Mouse (Mus musculus) brain, embryonic 14.5 days (tissue): ENCODE data around the gene Kcne4.

Experiments
- CTCF ChIP-seq: fragments of 200-500 bp; IDR thresholded peaks from 2 replicates; pipeline ENCODE4 v1.5.1; 2012; ENCODE audit warnings: inconsistent platforms, mild to moderate bottlenecking, moderate library complexity, borderline replicate concordance; ENCODE audit not compliant: insufficient read depth, insufficient read length; ENCODE audit errors: extremely low read depth
- POLR2A ChIP-seq: fragments of 200-500 bp; IDR thresholded peaks from 2 replicates; pipeline ENCODE4 v1.6.1; 2012; ENCODE audit warnings: mild to moderate bottlenecking, inconsistent platforms, borderline replicate concordance; ENCODE audit not compliant: poor library complexity, insufficient read depth, insufficient read length, severe bottlenecking; ENCODE audit errors: extremely low read depth

- no peak for TF ChIP-seq CTCF
- TF ChIP-seq POLR2A: no peak
These were observed 6.7 kb upstream of the Kcne4 start for GRCm38 (mm10) chr1:78809819-78810218.
